Mouse (Mus musculus) ES-E14 (cell line): Measurements from ENCODE around the gene Olfr906. TPM values are rescaled to one million over a fixed set of nuclear protein-coding genes. Genes with fewer than 3 reads are reported as not detected.

Experiments used
- DNase-seq: peaks from one replicate; pipeline ENCODE4 v3.0.0-alpha.2; 2013; ENCODE audit warnings: low read depth, low spot score
- H3K27ac ChIP-seq: 2 replicates; pipeline ENCODE4 v1.5.1; 2012; ENCODE audit warnings: low read depth, mild to moderate bottlenecking, low read length, moderate library complexity, mixed read lengths; ENCODE audit not compliant: poor library complexity, insufficient read depth, severe bottlenecking
- H3K36me3 ChIP-seq: 2 replicates; pipeline ENCODE4 v1.6.1; 2012; ENCODE audit warnings: mild to moderate bottlenecking, low read length, moderate library complexity, mixed read lengths; ENCODE audit not compliant: control insufficient read depth, poor library complexity, insufficient read depth, severe bottlenecking
- H3K4me1 ChIP-seq, 2 experiments: fragments of 150-350 bp in 1 of 2; sonication (generic) in 1 of 2; 2 replicates each; pipeline ENCODE4 v1.6.1; 2012; ENCODE audit warnings: low read length in 2 of 2, mild to moderate bottlenecking in 1 of 2, mixed read lengths in 1 of 2; ENCODE audit not compliant: control insufficient read depth in 2 of 2, insufficient read depth in 2 of 2, poor library complexity in 1 of 2
- H3K4me3 ChIP-seq, 2 experiments: fragments of 150-350 bp in 1 of 2; sonication (generic) in 1 of 2; 2 replicates each; pipeline ENCODE4 v1.5.1; 2012; ENCODE audit warnings: low read length in 2 of 2, low read depth in 1 of 2, mild to moderate bottlenecking in 1 of 2, mixed read lengths in 1 of 2; ENCODE audit not compliant: insufficient read depth in 1 of 2, poor library complexity in 1 of 2, severe bottlenecking in 1 of 2
- H3K9ac ChIP-seq: 2 replicates; pipeline ENCODE4 v1.6.1; 2012; ENCODE audit warnings: low read depth, mild to moderate bottlenecking, low read length, mixed read lengths; ENCODE audit not compliant: poor library complexity, insufficient read depth, severe bottlenecking
- H3K9me3 ChIP-seq: fragments of 150-350 bp; sonication (generic); 2 replicates; pipeline ENCODE4 v1.6.1; 2012; ENCODE audit warnings: low read depth, mild to moderate bottlenecking, low read length; ENCODE audit not compliant: control insufficient read depth, insufficient read depth
- CHD2 ChIP-seq: IDR thresholded peaks from 2 replicates; pipeline ENCODE4 v1.6.1; 2014; ENCODE audit warnings: mild to moderate bottlenecking, low read depth, low read length, inconsistent platforms
- HCFC1 ChIP-seq: IDR thresholded peaks from 2 replicates; pipeline ENCODE4 v1.6.1; 2012; ENCODE audit warnings: low read length, inconsistent platforms, borderline replicate concordance; ENCODE audit not compliant: insufficient read depth
- MAFK ChIP-seq: IDR thresholded peaks from 2 replicates; pipeline ENCODE4 v1.6.1; 2014; ENCODE audit warnings: mild to moderate bottlenecking, low read depth, low read length, inconsistent platforms; ENCODE audit not compliant: insufficient read depth
- ZC3H11A ChIP-seq: IDR thresholded peaks from 2 replicates; pipeline ENCODE4 v1.6.1; 2012; ENCODE audit warnings: low read depth, mild to moderate bottlenecking, inconsistent platforms, low read length, borderline replicate concordance
- ZNF384 ChIP-seq: IDR thresholded peaks from 2 replicates; pipeline ENCODE4 v1.6.1; 2012; ENCODE audit warnings: low read depth, low read length, inconsistent platforms
- in situ Hi-C, 2 experiments: fragments of 600-800 bp; cut with MboI; formaldehyde crosslinking; loops; one replicate each; pipeline ENCODE4 v1.15.1; 2025; ENCODE audit warnings: low sequenced_read_pairs in 2 of 2, inconsistent platforms in 1 of 2; ENCODE audit not compliant: unreplicated experiment in 2 of 2
- total RNA-seq: library from RNA; depleted of rRNA; stranded (reverse); fragments of 300-350 nt; gene quantifications from 2 replicates; pipeline ENCODE4 v1.2.3, GENCODE M21; 2012; rRNA removed

The Olfr906 gene
- total RNA-seq = not detected in 2 replicates

- H3K9ac ChIP-seq = no peak within 1 kb of the TSS
- in situ Hi-C loops = no loop called here
- no peak within 1 kb of the TSS for H3K27ac ChIP-seq
- no peaks in the 10 kb centered on the region for H3K4me1 ChIP-seq
- no peaks in the 10 kb centered on the region for H3K36me3 ChIP-seq
- no peak within 1 kb of the TSS for H3K4me3 ChIP-seq
- no peak for DNase-seq
- TF ChIP-seq MAFK = no peak
- no peak for TF ChIP-seq ZNF384
- no peak for TF ChIP-seq CHD2
- TF ChIP-seq HCFC1 = no peak
- TF ChIP-seq ZC3H11A = no peak
- no peaks in the 10 kb centered on the region for H3K9me3 ChIP-seq
These were observed at the start of gene Olfr906 for GRCm38 (mm10) chr9:38486785-38487184. Olfr906 (plus strand) TSS chr9:38487085.

- H3K36me3 ChIP-seq = no peaks in the 10 kb centered on the region
- no peak for TF ChIP-seq MAFK
- no peak for TF ChIP-seq HCFC1
- no peak for TF ChIP-seq ZC3H11A
- no peak for TF ChIP-seq CHD2
- TF ChIP-seq ZNF384 = no peak
- in situ Hi-C loops = no loop called here
- no peak for DNase-seq
- H3K9ac ChIP-seq = no peak within 1 kb of the TSS
- no peak within 1 kb of the TSS for H3K27ac ChIP-seq
- no peaks in the 10 kb centered on the region for H3K9me3 ChIP-seq
- H3K4me3 ChIP-seq = no peak within 1 kb of the TSS
- no peaks in the 10 kb centered on the region for H3K4me1 ChIP-seq
These were observed 39.5 kb upstream of the Olfr906 start, which contains the start of gene Olfr902 for GRCm38 (mm10) chr9:38447352-38447751. Olfr902 (plus strand) TSS chr9:38447652.

GRCm38 (mm10) chr9:38462844-38463243 lies 24.0 kb upstream of the Olfr906 start, which contains the start of gene Olfr904:
Olfr904 (plus strand) TSS chr9:38463144.
- Histone ChIP-seq H3K27ac (no peak within 1 kb of the TSS), H3K9ac (no peak within 1 kb of the TSS), H3K4me1 (no peaks in the 10 kb centered on the region), H3K9me3 (no peaks in the 10 kb centered on the region), H3K36me3 (no peaks in the 10 kb centered on the region), H3K4me3 (no peak within 1 kb of the TSS)
- no peak for DNase-seq
- no peak for TF ChIP-seq ZC3H11A
- TF ChIP-seq ZNF384 = no peak
- no peak for TF ChIP-seq HCFC1
- TF ChIP-seq MAFK = no peak
- in situ Hi-C loops = no loop called here

GRCm38 (mm10) chr9:38470807-38471206 lies 16.1 kb upstream of the Olfr906 start, which contains the start of gene Olfr905:
Olfr905 (plus strand) TSS chr9:38471107.
- Histone ChIP-seq H3K4me3 (no peak within 1 kb of the TSS), H3K9ac (no peak within 1 kb of the TSS), H3K27ac (no peak within 1 kb of the TSS), H3K36me3 (no peaks in the 10 kb centered on the region), H3K4me1 (no peaks in the 10 kb centered on the region), H3K9me3 (no peaks in the 10 kb centered on the region)
- TF ChIP-seq ZNF384 = no peak
- no peak for TF ChIP-seq ZC3H11A
- TF ChIP-seq CHD2 = no peak
- TF ChIP-seq MAFK = no peak
- no peak for TF ChIP-seq HCFC1
- no peak for DNase-seq
- in situ Hi-C loops = no loop called here

GRCm38 (mm10) chr9:38495501-38495900 lies 8.6 kb downstream of the Olfr906 start, which contains the start of gene Olfr907:
Olfr907 (plus strand) TSS chr9:38495801.
- H3K4me1 ChIP-seq = no peaks in the 10 kb centered on the region
- in situ Hi-C loops = no loop called here
- no peaks in the 10 kb centered on the region for H3K9me3 ChIP-seq

More at GRCm38 (mm10) chr9:38495501-38495900, 8.6 kb downstream of the Olfr906 start, which contains the start of gene Olfr907:
- H3K4me3 ChIP-seq = no peak within 1 kb of the TSS
- no peak within 1 kb of the TSS for H3K27ac ChIP-seq
- no peaks in the 10 kb centered on the region for H3K36me3 ChIP-seq
- no peak for DNase-seq
- TF ChIP-seq MAFK = no peak
- no peak for TF ChIP-seq ZNF384
- no peak for TF ChIP-seq CHD2
- TF ChIP-seq ZC3H11A = no peak
- no peak for TF ChIP-seq HCFC1
- H3K9ac ChIP-seq = no peak within 1 kb of the TSS
